Mouse (Mus musculus): ENCODE measurements around the gene Iqcm. TPM values are rescaled to one million over a fixed set of nuclear protein-coding genes. Genes with fewer than 3 reads are reported as not detected.

Iqcm gene
- not detected for total RNA-seq (2023)

DNA sequence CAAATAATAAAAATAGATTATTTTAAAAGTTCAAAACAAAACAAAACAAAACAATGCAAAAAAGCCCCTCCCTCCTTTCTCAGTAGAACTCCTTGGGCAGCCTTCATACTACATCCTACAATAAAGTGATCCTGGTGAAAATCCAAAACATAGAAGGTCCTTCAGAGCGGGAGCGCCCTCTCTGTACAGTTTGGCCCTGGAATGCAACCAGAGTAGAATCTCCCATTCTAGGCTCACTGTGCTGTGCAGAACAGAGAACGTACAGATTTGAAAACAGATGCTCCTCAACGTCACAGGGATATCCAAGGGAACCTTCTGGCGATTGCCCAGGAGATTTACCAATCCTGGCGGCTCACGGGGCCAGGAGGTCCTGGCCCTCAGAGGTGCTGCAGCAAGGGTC is at the start of gene Iqcm:
Gene Iqcm, plus strand, starts transcription at position 301 of the 400 bp plus-strand sequence.

DNA sequence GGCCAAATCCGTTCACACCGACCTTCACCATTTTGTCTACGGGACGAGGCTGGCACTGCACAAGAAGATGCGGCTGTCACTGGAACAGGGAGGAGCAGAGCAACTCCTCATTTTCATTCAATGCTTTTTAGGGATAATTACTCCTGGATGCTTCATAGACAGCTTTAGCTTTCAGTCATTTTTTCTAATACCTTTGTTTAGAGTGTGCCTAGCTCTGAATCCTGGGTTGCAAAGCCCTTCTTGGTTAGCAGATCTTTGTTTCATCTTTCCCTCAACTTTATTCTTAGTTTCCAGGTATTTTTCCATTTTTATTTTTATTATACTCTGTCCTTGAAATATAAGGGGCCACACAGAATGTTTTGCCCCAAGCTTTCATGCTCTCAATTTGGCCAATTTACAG is 42.0 kb upstream of the Iqcm start, which contains the start of gene Gm10358:
Gene Gm10358, minus strand, starts transcription at position 101 of the 400 bp plus-strand sequence.

Other genes starting within 250 kb of the Iqcm start
- gene Rasd2, start 234.8 kb upstream of the Iqcm start, total RNA-seq (2023), result not detected
- gene Gm10358, start 42.1 kb upstream of the Iqcm start, total RNA-seq (2023), result not detected